Mouse (Mus musculus): Measurements from ENCODE around the gene Camsap1.

Gene Camsap1

DNA sequence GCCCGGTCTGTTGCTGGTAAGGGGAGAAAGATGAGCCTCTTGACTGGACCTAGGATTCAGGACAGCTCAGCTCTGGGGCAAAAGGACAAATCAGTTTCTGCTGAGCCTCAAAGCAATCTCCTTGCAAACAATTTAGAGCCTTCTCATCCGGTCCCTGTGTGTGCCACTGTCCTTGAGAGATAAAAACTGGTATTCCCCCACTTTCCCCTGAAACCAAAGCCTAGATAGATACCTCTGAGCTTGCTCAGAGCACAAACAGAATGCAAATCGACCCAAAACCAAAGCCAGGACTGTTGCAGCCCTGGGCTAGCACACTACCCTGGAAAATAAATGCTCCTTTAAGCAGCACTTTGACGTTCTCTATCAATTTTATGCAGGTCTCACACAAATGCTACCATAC is 4.1 kb downstream of the Camsap1 start:
- no peak for DNase-seq (ENCODE audit: low read depth, low spot score)

DNA sequence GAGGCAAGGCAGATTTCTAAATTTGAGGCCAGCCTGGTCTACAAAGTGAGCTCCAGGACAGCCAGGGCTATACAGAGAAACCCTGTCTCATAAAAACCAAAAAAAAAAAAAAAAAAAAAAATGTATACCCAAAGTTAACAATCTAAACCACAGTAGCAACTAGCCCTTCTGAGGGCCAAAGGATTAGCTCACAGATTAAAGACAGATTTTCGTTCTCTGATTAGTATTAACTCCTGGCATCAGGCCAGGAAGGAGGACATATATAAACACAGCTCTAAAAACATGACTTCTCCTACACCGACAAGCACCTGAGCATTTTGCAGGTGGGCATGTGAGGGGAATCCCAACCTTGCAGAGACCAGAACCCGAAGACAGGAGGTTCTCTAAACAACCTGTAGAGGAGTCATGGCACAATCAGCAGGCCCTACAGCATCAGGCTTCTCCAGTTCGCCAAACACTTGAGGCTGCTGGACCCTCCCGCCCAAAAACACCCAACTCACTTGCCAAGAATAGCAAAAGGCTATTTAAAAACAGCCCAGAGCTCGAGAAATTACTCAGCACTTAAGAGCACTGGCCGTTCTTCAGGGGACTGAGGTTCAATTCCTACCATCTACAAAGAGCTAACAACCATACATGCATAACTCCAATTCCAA is 5.4 kb downstream of the Camsap1 start:
- DNase-seq (ENCODE audit: low read depth, low spot score), result no peak

DNA sequence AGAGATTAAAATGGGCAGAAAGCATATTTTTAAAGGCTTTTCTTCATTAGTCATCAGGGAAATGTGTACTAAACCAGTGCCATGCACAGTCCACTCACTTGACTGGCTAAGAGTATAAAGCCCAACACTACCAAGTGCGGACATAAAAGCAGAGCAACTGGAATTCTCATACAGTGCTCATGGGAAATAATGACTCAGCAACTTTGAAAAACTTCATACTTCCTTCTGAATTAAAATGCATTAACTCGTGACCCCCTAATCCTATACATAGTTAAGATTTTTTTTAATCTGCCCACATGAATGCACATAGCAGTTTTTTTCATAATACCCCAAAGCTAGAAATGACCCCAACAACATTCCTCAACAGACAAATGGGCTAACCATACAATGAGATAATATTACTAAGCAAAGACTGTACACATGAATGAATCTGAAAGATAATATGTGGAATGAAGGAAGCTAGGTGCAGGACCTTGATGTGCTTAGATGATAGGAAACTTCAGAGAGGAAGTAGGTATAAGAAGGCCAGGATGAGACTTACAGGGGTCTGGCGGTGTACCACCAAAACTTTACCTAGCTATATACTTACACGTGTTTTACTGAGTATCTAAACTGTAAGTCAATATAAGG is 7.8 kb downstream of the Camsap1 start:
- DNase-seq (ENCODE audit: low read depth, low spot score), result no peak

DNA sequence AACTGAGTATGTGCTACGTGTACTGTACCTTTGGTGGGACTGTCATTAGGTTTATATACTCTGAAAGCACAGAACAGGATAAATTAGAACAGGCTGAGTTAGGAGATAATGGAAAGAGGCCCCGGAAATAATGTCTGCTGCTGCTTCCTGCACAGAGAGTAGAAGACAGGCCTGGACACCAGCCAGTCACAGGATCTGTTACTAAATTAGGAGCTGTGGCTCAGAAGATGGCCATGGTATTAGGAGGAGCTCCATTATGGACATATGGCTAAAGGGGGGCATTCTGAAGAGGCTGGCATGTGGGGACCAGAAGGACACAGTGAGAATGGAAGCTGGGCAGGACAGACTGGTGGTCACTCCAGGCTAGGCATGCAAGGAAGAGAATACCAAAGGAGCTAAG is 12.7 kb downstream of the Camsap1 start:
- no peak for DNase-seq (ENCODE audit: low read depth, low spot score)

DNA sequence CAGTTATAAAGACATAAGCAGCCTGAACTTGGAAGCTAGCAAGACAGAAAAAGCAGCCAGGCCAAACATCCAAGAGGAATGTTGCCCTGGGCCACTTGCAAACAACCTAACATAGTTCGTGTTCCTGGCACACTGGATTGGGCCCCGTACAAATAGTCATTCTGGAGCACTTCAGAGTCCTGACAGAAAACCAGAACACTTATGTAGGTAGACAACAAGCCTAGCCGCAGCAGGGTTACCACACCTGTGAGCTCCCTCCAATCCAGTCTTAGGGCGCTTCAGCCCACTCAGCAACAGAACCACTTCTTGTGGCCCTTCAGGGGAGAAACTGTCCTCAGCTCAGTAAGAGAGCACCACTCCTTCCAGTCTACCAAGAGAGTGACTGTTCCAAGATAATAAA is 13.8 kb downstream of the Camsap1 start:
- no peak for DNase-seq (ENCODE audit: low read depth, low spot score)

DNA sequence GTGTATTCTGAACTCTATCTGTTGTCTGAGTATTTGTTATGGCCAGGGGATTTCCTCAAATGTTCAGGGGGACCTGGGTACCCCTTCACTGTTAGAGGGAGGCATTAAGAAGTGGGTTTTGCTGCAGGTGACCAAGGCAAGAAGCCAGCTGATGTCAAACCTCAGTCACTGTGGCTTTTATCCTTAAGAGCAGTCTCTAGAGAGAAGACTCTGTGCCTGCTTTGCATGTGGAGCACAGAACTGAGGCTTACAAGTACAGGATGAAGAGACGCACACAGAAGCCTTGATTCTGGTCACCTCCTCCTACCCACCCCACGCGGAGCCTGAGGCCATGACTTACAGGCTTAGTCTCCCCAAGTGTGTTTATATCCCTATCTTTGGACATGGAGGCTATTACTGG is 33.8 kb downstream of the Camsap1 start:
- no peak for DNase-seq (ENCODE audit: low read depth, low spot score)

DNA sequence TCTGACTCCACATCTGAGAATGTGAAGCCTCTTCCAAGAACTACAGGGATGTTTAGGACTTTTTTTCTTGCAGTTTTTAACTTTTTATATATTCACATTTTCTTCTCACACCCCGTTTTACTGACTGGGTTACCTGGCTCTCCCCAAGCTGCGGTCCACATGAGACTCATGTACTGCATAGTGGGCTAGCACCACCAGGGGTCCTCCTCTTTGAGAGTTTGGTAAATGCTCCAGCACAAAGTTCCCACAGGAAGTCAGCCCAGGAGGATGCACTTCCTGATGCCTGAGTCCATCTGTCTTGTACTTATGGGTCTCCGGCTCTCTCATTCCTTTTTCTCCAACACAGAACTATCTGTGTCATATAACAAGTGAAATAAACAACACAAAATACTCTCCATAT is 35.1 kb downstream of the Camsap1 start:
- DNase-seq (ENCODE audit: low read depth, low spot score), result peak; percentile 37

DNA sequence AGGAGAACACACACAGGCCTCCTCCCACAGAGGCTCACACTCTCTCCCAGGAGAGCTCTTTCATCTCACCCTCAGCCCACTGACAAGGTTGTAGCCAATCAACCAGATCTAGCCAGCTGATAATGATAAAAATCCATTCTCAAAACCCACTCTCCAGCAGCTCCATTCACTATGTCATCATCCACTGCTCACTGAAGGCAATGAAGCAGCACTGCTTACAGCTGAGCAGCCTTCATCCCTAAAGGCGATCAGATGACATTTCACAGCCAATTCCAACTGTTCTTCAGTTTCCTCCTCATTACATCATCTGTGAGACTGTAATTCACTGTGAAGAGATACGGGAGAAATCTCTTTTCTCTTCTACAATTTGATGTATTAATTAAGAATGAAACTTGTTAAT is 39.3 kb downstream of the Camsap1 start:
- DNase-seq (ENCODE audit: low read depth, low spot score), result no peak

DNA sequence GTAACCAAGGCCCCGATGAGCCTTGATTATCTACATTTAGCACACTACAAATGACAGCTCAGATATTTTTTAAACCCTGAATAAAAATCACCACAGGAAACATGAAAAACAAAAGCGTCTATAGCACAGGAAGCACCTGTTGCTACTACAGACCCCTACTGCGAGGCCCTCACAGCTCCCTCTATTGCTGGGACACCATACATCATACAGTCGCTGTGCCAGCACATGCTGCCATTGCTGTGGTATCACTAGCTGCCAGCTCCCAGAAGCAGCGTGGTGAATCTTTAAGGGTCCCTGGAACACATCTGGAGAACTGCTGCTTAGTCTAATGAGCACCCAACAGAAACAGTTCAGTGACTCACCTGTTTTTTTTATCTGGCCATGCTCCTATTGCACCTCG is 42.6 kb downstream of the Camsap1 start:
- no peak for DNase-seq (ENCODE audit: low read depth, low spot score)

DNA sequence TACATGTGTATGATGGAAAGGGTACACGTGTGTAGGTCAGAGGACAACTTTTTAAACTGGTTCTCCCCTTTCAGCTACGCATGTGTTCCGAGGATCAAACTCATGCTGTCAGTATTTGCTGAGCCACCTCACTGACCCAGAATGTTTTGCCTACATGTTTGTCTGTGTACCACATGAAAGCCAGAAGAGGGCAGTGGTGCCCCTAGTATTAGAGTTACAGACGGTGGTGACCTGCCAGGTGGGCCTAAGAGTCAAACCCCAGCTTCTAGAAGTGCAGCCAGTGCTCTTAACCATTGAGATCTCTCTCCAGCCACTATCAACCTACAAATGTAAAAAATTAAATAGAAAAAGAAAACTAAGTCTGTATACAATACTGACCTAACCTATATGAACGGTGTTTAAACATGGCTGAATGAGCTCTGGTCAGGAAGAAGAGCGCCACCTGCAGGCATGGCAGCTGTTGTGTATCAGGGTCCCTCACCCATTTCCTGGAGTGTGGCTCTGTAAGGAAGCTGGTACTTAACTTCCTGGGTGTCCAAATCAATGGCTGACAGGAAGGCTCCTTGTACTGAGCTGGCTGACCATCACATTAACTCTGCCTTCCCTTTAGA is 51.7 kb downstream of the Camsap1 start:
- DNase-seq (ENCODE audit: low read depth, low spot score), result peak; percentile 84

DNA sequence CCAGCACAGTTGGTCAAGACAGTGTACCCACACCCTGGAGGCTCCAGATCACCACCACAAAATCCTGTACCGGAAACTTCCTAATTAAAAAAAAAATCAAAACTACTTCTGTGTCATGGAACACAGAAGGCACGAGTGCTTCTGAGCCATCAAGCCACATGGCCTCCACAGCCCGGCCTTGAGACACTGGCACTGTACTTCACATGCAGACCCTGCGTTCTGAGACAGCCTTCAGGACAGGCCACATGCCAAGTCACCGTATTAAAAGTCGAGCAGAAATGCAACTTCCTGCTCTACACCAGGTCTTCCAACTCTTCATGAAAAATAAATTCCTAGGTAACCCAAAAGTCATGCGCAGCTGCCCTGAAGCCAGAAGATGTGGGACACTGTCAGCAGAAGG is 55.3 kb downstream of the Camsap1 start:
- DNase-seq (ENCODE audit: low read depth, low spot score), result no peak

DNA sequence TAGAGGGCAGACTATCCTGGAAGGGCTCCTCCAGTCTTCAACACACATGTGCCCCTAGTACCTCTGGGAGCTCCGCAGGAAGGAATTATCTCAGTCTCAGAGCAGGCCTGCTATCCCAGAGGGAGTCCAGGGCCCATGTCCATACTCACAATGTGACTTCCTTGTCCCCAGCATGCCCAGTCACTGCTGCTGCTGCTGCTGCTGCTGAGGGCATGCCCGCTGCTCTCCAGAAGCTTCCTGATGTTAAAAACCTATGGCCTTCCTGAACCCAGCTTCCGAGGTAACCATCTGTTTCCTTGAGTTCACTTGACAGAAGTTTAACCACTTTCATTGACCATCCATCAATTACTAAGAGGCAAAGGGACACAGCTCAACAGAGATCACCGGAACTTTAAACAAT is 58.1 kb downstream of the Camsap1 start:
- no peak for DNase-seq (ENCODE audit: low read depth, low spot score)

DNA sequence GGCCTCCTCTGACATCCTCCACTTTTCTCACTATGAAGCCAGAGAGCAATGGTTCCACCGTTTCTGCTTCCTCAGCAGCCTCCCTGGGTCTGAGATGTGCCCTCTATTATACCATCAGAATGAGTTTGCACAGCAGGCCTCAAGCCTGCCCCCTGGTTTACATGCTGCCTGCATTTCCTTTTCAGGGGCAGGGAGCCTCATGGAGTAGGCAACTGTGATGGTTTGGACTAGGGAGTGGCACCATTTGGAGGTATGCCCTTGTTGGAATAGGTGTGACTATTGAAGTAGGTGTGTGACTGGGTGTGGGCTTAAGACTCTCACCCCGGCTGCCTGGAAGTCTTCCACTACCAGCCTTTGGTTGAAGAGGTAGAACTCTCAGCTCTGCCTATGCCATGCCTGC is 59.3 kb downstream of the Camsap1 start:
- no peak for DNase-seq (ENCODE audit: low read depth, low spot score)

DNA sequence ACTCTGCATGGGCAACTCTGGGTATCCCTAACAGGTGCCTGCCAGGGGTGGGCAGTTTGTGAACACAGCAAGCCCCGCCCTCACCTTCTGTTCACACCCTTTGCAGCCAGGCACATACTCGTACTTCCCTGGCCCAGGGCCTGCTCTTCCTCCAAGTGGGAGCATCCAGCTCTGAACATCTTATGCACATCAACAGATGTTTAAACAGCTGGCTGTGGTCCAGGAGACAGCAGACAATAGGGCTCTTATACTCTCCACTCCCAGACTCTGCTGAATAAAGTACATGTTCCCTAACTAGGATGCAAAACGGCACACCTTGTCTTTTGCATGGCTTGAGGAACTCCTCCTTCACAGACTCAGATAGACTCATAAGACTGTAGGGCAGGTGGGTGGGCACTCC is 63.1 kb downstream of the Camsap1 start:
- peak; percentile 11 for DNase-seq (ENCODE audit: low read depth, low spot score)

DNA sequence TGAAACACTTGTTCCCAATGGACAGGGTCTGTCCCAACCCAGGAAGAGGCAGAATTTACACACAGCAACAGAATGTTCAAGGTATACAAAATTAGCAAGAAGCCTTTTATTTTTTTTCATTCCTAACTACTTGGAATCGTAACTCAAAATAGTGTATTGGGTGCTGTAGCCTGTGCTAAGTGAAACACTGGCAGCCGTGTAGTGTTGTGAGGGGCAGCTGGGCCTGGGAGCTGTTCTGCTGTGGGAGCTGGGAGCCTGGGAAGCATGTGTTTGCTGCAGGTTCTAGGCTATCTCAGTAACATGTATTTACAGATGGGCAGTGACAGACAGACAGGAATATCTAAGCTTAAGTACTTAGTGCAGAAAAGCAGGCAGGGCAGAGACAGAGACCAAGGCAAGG is 64.7 kb downstream of the Camsap1 start:
- no peak for DNase-seq (ENCODE audit: low read depth, low spot score)

DNA sequence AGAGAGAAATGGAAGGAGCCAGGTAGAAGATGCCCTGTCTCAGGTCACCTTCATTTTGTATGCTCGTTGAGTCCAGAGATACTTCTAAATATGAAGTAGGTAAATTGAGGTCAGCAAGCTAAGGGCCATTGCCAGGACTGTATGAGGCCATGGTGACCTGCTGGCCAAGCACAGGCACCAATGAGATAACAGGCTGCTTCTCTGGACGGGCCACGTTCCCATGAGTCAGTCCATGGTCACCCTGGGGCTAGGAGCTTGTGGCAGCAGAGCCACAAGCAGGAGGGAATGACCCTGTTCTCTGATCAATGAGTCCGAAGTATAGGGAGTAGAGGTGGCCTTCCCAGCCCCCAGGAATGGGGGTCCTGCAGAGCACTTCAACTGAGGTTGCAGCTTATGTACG is 68.3 kb downstream of the Camsap1 start:
- no peak for DNase-seq (ENCODE audit: low read depth, low spot score)

DNA sequence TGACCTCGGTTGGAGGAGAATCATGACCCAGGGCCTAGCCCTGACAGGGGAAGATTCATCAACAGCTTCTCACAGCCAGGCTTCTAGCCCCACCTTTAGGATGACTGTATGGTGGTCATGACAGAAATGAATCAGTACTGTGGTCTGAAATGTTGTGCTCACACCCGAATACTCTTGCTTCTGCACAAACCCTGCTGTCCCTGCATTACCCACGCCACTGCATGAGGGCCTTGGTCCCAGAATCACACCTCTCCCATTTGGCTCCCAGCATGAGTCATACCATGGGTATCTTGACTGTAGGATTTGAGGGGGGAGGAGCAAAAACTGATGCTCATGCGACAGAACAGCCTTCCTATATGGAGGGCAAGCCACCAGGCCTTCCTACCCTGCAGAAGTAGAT is 68.9 kb downstream of the Camsap1 start:
- DNase-seq (ENCODE audit: low read depth, low spot score), result no peak

DNA sequence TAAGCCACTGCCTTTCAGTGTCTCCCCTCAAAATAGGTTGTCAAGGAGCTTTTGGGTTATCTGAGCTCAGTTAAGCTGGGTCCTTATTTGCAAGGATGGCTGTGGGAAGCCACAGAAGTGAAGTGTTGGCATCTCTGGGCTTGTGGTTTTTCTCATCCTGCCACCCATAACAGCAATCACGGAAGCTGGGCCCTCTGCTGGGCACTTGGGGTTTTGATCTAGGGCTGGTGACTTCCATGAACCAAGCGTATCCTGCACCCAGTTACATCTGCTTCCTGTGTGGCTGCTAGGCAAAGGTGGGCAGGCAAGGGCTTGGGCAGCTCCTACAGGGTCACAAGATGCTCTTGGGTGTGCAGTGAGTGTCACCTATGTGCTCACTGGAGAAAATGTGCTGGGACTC is 69.8 kb downstream of the Camsap1 start:
- DNase-seq (ENCODE audit: low read depth, low spot score), result no peak

DNA sequence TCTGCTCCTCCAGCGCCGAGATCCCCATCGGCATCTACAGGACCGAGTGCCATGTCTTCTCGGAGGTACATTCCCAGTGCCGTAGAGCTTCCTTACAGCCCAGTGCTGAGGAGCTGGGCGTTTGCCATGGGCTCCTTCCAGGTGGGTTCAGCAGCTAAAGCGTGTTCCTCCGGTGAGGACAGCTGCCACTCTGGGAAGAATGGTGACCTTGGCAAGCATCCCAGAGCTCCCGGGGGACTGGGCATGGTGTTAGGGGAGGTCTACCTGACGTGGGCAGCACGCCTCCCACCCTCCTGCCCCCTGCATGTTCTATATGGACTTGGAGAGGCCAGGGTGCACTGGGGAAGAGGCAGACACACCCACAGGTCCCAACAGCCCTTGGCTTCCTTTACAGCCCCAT is 73.2 kb downstream of the Camsap1 start:
- DNase-seq (ENCODE audit: low read depth, low spot score), result no peak

DNA sequence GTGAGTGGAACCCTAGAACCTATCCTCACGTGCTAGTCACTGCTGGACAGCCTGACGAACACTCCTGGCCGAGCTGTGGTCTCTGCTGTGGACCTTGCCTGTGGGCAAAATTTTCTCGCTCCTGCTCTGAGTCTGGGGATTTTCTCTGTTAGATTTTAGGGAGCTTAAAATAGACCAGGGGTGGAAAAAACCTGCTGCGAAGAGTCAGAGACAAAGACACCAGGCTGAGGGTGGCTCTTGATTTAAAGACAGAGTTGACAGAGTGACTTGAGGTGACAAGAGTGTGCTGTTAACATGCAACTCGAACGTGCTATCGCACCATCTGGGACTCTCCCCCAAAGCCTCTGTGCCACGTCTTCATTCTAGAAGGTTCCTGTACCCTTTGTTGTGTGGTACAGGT is 84.1 kb downstream of the Camsap1 start:
- DNase-seq (ENCODE audit: low read depth, low spot score), result no peak

DNA sequence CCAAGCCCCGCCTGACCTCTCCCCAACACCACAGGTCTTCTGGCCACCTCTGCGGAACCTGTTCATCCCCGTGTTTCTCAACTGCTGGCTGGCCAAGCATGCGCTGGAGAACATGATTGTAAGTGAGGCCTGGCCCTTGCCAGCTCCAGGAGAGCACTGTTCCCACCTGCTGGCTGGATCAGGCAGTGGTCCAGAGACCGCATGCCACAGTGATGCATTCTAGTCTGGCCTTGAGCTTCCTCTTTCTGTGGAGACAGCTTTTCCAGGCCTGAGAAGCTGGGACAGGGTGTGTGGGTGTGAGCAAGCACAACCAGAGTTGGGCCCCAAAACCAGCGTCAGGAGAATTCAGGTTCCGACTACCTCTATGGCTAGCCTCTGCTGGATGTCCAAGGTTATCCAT is 90.6 kb downstream of the Camsap1 start:
- DNase-seq (ENCODE audit: low read depth, low spot score), result no peak

DNA sequence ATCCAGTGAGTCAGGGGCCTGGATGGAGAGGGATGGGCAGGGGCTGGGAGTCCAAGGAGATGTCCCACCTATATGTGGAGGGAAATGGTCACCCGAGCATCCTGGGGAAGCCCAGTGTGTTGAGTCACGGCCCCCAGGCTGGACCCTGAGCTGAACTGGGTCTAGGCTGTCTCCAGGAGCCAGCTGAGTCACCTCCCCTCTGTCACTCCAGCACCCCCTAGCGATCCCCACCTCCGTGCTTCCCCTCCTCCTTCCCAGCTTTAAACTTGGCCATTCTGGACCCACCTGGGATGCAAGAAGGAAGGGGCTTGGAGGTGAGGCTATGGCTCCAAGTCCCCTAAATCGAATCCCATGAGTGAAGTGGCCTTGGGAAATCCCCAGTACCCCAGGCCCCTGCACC is 94.9 kb downstream of the Camsap1 start:
- no peak for DNase-seq (ENCODE audit: low read depth, low spot score)

DNA sequence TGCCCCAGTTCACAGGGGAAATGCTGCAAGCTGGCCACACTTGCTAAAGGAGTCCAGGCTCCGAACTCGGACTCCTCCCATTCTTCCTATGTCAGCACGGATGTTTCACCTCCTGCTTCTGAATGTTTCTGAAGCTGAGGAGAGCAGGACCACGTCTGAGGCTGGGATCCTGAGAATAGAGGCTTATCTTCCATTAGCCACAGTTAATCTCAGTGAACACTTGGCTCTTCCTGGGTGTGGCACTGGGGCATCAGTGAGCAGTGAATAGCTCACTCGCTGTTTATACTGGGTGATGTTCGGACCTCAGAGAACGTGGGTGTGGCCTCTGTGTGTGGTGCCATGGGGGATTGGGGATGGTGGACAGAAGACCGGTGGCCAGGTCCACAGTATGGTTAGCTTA is 95.9 kb downstream of the Camsap1 start:
- DNase-seq (ENCODE audit: low read depth, low spot score), result no peak

DNA sequence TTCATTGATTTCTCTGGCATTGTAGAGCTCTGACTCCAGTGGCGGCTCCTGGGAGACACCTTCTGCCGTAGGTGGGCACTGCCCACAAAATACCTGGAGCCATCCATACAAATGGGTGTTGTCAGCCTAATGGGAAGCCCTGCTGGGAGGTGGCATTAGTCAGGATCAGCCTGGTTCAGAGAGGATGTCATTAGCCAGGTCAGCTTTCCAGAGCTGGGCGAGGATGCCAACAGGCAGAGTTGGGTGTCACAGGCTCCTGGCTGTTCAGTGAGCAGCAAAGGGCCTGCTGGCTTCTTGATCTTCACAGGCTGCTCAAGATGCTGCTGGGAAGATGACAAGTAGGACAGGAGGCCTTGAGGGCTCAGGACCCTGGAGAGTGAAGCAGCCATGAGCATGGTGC is 98.3 kb downstream of the Camsap1 start:
- DNase-seq (ENCODE audit: low read depth, low spot score), result no peak
